Mouse (Mus musculus) myocyte (in vitro differentiated cells): ENCODE measurements around the gene Usf3.

ENCODE experiments used
- CEBPB ChIP-seq: IDR thresholded peaks from 2 replicates; pipeline ENCODE4 v1.6.1; 2011; ENCODE audit warnings: mild to moderate bottlenecking, moderate library complexity; ENCODE audit not compliant: poor library complexity, insufficient read depth, severe bottlenecking
- E2F4 ChIP-seq: IDR thresholded peaks from one replicate; pipeline ENCODE4 v1.6.1; 2011; ENCODE audit warnings: mild to moderate bottlenecking, control low read depth, moderate library complexity; ENCODE audit not compliant: insufficient read depth
- MYOD1 ChIP-seq, 3 experiments: IDR thresholded peaks; one replicate each; pipeline ENCODE4 v1.6.1; 2011; ENCODE audit warnings: control low read depth in 2 of 3, low read depth in 2 of 3, mild to moderate bottlenecking in 2 of 3, moderate library complexity in 1 of 3; ENCODE audit not compliant: insufficient read length in 2 of 3, control insufficient read depth in 1 of 3
- POLR2A ChIP-seq: IDR thresholded peaks from one replicate; pipeline ENCODE4 v1.6.1; 2011; ENCODE audit warnings: low read depth, mild to moderate bottlenecking, control low read depth, moderate library complexity; ENCODE audit not compliant: insufficient read length
- POLR2AphosphoS2 ChIP-seq: IDR thresholded peaks from one replicate; pipeline ENCODE4 v1.6.1; 2011; ENCODE audit warnings: low read depth, control low read depth; ENCODE audit not compliant: insufficient read length
- SRF ChIP-seq: IDR thresholded peaks from one replicate; pipeline ENCODE4 v1.6.1; 2011; ENCODE audit warnings: low read depth; ENCODE audit not compliant: control insufficient read depth, insufficient read length
- TCF12 ChIP-seq: IDR thresholded peaks from one replicate; pipeline ENCODE4 v1.6.1; 2011; ENCODE audit warnings: mild to moderate bottlenecking, control low read depth; ENCODE audit not compliant: poor library complexity, insufficient read depth, severe bottlenecking
- USF1 ChIP-seq: IDR thresholded peaks from one replicate; pipeline ENCODE4 v1.6.1; 2011; ENCODE audit warnings: low read depth, mild to moderate bottlenecking, control low read depth, moderate library complexity

DNA sequence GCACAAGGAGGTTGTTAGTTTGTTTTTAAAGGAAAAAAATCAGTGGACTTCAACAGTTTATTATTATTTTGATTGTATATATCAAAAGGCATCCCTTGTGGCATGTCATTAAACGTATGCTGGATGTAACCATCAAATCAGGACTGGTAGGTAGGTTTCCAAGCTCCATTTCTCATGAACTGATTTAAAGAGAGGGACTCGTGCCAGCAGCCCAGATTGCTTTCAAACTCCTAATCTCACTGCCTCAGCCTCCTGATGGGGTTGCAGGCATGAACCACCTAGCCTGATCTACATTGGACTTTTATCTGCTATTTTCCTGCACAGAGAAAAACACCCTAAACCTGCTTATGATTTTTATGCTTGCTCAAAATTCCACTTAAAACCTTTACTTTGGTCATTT is 49.3 kb upstream of the Usf3 start:
- TF ChIP-seq USF1 (no peak), TCF12 (no peak), MYOD1 (IDR thresholded peaks at IDR 0.05; ENCODE audit: control insufficient read depth in 1 of 3, insufficient read length in 2 of 3, low read depth in 2 of 3) (no peak), E2F4 (no peak), POLR2AphosphoS2 (no peak), POLR2A (no peak), CEBPB (no peak), SRF (no peak)
